Mouse (Mus musculus): ENCODE measurements around the gene Gm36210.

The Gm36210 gene

DNA sequence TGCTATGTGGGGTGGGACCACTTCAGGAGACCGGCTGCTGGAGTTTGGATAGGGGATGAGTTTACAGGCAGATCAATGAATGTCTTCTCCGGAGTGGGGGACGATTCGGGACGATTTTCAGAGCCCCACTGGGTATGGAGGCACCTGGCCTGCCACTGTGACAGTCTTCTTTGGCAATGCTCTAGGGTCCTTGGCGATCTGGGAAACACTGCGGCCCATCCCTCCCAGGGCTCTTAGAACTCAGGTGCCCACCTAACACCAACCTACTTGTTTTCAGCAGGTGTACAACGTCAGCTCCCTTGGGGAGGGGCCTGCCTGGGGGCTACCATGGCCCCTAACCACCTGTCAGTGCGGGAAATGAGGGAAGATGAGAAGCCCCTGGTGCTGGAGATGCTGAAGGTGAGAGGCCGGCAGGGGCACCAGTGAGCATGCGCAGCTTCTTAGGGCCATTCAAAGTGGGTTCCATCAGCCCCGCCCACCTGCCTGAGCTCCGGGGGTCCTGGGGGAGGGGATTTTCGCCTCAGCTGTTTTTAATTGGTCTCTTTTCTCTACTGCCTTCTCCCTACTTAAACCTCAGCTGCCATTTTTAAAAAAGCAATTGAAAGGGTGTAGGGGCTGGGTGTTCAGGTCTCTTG is 16.7 kb upstream of the Gm36210 start:
- no peak for DNase-seq (ENCODE audit: low read depth, low spot score)

DNA sequence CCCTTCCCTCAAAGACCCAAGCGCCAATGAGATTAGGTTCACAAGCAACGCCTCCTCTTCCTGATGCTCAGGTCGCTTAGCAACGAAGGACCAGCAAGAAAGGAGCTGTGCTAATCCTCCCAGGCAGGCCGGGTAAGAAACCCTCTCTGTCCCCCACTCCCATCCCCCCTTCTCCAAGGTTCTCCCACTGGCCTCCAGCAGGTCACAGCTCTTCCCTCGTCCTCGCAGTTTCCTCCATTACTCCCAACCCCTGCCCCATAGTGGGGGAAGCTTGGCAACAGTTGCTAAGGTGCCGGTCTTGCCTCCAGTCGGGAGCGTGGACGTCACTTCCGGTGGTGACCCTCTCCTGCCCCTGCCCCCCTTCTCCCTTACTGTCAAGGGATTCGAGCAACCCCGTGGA is 16.2 kb upstream of the Gm36210 start:
- DNase-seq (ENCODE audit: low read depth, low spot score), result peak; percentile 81

DNA sequence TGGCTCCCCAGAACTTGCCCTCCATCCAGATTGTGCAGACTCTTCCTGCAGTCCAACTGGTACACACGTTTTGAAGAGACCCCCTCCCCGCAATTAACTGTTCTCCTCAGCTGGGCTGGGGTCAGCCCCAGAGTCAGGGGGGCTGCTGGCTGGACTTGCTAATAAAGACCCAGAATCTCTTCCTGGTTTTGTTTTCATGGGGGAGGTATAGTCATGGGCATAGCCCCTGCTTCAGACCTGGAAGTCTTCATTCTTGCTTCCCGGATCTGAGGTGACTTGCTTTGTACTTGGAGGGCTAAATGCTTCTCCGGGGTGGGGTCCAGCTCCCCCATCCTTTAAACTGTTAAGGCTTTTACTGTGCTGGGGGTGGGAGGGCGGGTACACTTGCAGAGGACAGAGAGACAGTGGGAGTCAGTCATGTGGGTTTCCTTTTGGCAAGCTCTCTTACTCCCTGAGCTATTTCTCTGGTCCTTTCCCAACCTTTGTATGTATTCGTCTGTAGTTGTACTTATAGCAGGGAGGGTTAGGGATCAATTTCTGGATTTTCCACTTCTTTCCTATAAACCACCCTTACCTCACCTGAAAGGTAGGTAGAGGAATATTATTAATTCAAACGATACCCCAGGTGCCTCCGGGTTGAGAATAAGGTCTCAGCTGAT is 15.6 kb upstream of the Gm36210 start, which contains the start of gene Nat14:
Gene Nat14, plus strand, starts transcription at position 205 of the 659 bp plus-strand sequence.
- DNase-seq (ENCODE audit: low read depth, low spot score), result no peak

DNA sequence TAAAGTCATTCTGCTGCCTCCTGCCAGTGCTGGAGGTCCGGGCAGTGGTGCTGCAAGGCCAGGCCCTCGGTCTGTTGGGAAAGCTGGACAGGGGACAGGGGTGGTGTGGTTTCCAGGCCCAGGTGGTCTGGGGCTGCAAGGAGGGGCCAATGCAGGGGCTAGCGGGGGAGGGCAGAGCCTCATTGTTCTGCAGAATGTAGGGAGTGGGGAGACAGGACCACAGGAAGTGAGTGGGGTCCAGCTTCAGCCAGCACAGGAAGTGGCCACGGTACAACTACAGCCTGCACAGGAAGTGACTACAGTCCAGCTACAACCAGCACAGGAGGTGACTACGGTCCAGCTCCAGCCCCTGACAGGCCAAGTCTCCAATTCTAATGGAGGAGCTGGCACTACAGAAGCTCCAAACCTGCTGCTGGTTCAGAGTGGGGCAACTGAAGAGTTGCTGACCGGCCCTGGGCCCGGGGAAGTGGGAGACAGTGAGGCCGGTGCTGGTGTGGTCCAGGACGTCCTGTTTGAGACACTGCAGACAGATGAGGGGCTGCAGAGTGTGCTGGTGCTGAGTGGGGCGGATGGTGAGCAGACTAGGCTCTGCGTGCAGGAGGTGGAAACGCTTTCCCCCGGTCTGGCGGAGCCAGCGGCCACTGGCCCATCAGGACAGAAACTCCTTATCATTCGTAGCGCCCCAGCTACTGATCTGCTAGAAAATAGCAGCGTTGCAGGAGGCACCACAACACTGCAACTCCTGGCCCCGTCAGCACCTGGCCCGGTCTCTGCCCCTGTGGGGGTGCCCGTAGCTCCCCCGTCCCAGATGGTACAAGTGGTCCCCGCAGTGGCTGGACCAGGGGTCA is 14.9 kb upstream of the Gm36210 start:
- DNase-seq (ENCODE audit: low read depth, low spot score), result no peak

DNA sequence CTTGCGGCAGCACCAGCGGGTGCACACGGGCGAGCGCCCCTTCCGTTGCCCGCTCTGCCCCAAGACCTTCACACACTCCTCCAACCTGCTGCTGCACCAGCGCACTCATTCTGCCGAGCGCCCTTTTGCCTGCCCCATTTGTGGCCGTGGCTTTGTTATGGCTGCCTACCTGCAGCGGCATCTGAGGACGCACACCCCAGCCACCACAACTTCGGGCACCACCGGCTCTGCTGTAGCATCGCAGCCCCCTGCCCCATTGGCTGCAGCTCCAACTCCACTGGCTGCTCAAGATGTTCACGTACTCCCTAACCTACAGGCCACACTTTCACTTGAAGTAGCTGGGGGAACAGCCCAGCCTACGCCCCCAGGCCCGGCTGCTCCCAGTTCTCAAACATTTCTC is 14.2 kb upstream of the Gm36210 start:
- no peak for DNase-seq (ENCODE audit: low read depth, low spot score)

DNA sequence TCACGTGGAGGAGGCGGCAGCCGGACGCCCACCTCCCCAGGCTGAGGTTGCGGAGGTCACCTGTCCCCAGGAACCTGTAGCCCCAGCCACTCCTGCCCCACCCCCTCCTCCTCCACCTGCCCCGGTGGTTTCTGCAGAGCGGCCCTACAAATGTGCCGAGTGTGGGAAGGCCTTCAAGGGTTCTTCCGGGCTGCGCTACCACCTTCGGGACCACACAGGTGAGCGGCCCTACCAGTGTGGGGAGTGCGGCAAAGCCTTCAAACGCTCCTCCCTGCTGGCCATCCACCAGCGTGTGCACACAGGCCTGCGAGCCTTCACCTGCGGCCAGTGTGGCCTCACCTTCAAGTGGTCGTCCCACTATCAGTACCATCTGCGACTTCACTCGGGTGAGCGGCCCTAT is 13.7 kb upstream of the Gm36210 start:
- no peak for DNase-seq (ENCODE audit: low read depth, low spot score)

DNA sequence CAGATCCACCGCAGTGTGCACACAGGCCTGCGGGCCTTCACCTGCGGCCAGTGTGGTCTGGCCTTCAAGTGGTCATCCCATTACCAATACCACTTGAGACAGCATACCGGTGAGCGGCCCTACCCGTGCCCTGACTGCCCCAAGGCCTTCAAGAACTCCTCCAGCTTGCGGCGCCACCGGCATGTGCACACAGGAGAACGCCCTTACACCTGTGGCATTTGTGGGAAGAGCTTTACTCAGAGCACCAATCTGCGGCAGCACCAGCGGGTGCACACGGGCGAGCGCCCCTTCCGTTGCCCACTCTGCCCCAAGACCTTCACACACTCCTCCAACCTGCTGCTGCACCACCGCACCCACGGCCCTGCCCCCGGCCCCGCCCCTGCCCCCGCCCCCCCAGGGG is 12.8 kb upstream of the Gm36210 start:
- DNase-seq (ENCODE audit: low read depth, low spot score), result no peak

DNA sequence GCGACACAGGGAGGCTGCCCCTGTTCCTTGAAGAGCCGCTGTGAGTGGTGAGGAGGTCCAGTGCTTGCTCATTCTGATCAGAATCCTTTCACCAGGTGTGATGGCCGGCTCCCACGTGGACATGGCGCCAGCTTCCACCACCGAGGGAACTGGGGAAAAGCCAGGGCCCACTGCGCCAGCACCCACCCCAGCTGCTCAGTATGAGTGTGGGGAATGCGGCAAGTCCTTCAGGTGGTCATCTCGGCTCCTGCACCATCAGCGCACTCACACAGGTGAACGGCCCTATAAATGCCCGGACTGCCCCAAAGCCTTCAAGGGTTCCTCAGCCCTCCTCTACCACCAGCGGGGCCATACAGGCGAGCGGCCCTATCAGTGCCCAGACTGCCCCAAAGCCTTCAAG is 12.4 kb upstream of the Gm36210 start:
- no peak for DNase-seq (ENCODE audit: low read depth, low spot score)

DNA sequence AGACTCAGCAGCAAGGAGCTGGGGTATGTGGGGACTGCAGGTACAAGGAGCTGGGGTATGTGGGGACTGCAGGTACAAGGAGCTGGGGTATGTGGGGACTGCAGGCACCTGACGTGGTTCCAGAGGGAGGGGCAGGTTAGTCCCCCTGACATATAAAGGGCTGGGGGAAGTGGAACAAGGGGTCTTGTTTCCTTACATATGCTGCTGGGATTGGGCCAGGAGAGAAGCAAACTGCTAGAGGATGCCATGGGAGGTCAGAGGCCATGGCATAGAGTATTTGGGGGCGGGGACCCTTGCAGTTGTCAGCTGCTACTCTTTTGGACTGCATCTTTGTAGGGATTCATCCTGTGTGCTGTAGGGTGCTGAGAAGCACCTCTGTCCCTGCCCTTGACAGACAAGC is 11.2 kb upstream of the Gm36210 start:
- DNase-seq (ENCODE audit: low read depth, low spot score), result no peak

DNA sequence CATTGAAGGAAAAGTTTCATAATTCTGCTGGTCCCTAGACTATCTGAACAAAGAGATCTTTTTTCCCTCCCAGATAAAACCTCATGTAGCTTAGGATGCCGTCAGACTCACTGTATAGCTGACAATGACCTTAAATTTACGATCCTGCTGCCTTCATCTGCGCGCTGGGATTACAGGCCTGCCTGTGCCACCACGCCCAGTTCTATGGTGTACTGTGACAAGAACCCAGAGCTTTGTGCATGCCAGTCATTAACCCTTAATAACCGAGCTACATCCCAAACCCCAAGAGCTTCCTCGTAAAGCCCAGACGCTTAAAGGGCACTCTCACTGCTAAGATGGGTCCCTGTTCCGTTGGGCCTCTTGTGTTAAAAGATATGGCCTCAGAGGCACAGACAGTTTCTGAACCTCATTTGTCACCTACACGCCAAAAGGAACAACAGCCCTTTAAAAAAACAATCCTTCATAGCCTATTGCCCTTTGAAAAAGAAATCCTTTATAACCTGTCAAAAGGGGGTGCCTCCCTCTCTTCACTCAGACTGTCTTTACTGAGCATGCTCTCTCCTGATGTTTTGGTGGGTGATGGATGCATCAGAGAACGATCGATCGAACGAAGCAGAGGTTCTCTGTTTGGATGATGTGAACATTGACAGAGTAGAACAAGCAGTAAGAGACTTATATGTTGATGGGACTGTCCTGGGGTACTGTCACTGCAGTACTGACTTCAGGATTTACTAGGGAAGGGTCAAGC is 9.5 kb upstream of the Gm36210 start:
- DNase-seq (ENCODE audit: low read depth, low spot score), result no peak

DNA sequence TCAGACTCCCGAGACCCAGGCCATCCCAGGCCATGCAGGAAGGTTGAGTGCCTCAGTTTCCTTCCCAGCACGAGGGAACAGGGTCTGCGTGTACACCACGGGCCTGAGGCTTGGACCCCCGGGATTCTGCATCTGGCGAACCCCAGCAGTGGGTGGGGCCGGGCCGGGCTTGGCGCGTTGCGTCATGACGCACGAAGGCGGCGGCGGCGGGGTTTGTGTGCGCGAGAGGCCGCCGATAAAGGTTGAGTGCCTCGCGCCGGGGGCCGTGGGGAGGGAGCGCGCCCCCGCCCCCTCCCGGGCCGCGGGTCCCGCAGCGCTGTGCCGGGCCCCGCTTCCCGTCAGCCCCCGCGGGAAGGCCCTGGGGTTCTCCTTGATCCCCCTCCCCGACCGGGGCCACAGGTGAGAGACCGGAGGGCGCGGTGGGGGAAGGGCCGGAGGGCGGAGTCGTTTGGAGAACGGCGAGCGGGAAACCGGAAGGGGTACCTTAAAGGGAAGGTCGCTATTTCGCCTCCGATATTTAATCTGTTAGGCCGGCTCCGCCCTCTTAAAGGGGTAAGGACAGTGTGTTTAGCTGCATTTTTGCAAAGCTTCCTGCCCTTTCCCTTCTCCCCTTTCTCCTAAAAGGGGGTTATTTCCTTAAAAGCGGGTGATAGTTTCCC is 8.8 kb upstream of the Gm36210 start, which contains the start of gene Zfp628:
Gene Zfp628, plus strand, starts transcription at position 211 of the 659 bp plus-strand sequence.
- DNase-seq (ENCODE audit: low read depth, low spot score), result peak; percentile 93

DNA sequence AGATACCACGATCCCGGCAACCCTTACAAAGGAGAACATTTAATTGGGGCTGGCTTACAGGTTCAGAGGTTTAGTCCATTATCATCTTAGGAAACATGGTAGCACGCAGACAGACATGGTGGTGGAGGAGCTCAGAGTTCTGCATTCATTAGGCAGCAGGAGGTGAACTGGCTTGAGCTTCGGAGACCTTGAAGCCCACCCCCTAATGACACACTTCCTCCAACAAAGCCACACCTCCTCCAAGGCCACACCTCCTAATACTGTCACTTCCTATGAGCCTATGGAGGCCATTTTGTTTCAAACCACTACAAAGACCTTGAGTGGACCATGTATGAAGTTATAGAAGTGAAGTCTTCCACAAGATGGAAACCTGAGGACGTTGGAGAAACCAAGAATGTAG is 5.9 kb upstream of the Gm36210 start:
- DNase-seq (ENCODE audit: low read depth, low spot score), result no peak

DNA sequence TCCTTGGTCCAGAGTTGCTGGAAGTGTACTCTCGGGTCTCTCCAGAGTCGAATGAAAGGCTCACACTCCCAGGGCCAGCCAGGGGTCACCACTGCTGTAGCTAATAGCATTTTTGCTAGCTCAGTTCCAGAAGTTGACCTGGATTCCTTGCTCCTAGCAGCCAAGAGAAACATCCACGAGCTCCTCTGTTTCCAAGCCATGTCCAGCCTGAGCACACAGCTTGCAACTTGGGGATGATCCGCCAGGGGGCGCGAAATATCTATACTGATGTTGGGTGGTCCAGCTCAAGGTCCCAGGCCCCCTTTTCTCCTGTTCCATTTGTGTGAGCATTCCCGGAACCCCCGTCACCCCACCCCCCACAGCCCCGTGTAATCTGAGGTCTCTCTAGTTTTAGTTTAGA is 5.2 kb upstream of the Gm36210 start:
- DNase-seq (ENCODE audit: low read depth, low spot score), result no peak

DNA sequence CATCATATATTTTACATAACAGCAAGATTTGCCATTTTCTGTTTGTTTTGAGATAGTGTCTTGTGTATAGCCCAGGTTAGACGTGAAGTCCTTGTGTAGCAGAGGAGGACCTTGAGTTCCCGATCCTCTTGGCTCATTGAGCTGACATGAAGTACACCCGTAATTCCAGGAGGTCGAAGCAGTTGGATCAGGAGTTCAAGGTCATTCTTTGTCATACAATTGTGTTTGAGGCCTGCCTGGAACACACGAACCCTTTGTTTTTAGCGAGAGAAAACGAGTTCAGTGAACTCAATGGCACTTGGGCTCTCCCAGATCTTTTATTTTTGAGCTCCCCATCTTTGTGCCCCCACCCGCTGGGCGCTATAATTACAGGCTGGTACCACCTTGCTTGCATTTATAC is 3.9 kb downstream of the Gm36210 start:
- no peak for DNase-seq (ENCODE audit: low read depth, low spot score)

DNA sequence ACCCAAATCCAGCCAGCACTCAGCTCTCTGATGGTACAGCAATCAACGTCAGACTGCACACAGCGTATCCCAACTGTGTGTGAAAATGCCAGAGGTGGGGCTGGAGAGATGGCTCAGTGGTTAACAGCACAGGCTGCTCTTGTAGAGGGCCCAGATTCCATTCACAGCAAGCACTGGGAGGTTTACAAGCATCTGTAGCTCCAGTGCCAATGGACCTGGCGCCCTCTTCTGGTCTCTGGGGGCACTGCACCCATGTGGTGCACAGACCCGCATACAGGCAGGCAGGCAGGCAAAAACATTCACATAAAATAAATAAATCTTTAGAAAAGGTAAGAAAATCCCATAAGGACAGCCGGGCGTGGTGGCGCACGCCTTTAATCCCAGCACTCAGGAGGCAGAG is 5.1 kb downstream of the Gm36210 start:
- DNase-seq (ENCODE audit: low read depth, low spot score), result no peak

DNA sequence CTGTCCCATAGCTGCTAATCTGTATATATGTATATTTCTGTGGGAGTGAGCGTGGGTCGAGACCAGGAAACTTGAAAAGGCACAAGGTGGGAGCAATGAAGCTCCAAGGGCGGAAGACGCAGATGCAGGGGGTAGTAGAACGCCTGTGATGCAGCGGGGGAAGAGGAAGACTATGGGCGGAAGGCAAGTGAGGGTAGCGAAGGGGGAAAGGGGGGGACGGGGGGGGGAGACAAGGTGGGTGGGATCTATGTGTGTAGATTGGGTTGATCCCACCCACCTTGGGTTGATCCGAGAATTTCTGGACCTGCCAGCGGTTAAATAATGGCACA is 5.8 kb downstream of the Gm36210 start:
- DNase-seq (ENCODE audit: low read depth, low spot score), result no peak

DNA sequence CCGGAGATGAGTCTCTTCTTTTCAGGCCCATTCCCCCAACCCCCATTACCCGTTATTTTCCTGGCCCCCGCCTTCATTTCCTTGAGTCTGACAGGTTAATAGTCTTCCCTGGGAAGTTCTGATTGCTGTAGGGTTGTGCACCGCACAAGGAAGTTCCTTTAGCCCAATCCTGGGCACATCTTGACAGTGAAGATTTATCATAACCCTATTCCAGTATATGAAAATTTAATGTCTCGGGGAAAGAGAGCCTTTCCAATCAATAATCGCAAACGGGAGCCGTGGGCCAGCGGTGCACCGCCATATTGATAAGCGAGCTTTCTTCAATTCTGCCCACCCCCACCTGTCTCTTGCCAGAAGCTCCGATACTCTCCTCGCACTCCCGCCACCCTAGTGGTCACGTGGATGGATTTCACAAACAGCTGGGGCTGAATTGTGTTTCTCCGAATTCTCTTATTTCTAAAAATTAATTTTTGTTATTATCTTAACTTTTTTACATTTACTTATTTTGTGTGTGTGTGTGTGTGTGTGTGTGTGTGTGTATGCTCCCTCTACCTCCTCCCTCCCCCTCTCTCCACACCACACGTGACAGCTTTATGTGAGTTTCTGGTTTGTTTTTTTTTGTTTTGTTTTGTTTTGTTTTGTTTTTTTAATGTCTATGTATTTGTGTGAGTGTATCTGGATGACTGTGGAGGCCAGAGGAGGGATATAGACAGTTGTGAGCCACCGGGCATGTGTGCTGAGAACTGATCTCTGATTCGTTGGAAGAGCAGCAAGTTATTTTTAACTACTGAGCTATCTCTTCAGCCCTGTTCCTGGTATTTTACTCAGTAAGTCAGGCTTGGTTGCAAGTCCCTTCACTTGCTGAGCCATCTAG is 6.4 kb downstream of the Gm36210 start:
- DNase-seq (ENCODE audit: low read depth, low spot score), result no peak

DNA sequence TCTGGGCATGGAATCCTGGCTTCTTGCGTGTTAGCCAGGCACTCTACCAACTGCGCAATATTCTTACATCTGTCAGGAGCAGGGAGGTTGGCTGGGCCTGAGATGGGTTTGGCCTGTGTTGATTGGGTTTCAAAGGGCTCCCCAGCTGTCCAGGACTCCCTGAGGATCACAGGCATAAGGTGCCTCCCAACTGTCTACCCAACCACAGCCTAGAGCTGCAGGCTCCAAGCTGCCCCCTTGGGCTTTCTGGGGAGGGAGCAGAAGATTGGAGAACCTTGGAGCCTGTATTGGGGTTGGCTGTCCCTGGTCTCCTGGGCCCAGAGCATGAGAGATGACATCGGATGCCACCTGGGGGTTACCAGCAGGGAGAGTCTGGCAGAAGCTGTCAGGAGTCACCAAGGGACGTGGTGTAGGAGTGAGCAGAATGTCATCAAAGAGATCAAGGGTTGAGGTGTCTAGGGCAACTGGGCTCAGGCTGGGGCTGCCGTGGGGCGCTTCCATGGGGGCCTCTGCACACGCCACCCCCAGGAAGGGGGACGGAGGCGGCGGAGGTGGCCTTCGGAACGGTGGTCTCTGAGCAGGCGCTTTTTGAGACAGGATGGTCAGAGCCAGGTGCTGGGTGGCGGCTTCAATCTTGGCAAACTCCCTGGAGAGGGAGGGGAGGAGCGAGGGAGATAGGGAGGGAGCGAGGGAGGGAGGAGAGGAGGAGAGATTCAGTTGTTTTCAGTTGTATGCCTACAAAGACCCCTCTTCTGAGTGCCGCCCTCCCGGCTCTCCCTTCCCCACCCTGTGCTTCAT is 7.3 kb downstream of the Gm36210 start:
- no peak for DNase-seq (ENCODE audit: low read depth, low spot score)

DNA sequence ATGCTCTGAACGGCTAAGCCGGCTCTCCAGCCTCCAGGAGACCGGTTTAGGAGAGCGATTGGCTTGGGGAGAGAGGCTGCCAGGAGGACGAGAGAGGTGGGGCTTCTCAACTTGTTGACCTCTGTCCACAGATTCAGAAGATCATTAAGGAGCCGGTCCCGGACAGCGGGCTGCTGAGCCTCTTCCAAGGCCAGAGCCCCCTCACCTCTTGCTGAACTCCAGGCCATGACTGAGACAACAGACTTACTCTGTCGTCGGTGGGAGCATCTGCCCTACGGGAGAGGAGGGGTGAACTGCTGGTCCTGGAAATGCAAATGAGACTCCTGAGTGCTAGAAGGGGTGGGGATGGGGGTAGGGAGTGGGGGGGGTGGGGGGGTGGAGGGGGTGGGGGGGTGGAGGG is 11.1 kb downstream of the Gm36210 start:
- no peak for DNase-seq (ENCODE audit: low read depth, low spot score)

DNA sequence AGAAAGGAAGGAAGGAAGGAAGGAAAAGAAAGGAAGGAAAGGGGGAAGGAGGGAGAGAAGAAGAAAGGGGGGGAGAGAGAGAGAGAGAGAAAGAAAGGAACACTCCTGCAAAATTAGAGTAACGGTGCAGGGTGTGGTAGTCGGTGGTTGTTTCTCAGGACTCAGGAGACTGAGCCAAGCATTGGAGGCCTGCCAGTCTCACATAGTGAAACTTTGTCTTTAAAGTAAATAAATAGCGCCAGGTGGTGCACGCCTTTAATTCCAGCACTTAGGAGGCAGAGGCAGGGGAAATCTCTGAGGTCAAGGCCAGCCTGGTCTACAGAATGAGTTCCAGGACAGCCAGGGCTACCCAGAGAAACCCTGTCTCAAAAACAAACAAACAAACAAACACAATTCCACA is 19.6 kb downstream of the Gm36210 start:
- no peak for DNase-seq (ENCODE audit: low read depth, low spot score)
